Mouse (Mus musculus) liver, adult 2 months (tissue): Measurements from ENCODE around the gene Slc12a7.

Experiments
- CTCF ChIP-seq: fragments of 200-500 bp; IDR thresholded peaks from 2 replicates; pipeline ENCODE4 v1.5.1; 2011; ENCODE audit warnings: low read depth, low read length, control low read depth
- POLR2A ChIP-seq: fragments of 200-500 bp; IDR thresholded peaks from 2 replicates; pipeline ENCODE4 v1.6.1; 2011; ENCODE audit warnings: low read length, control low read depth; ENCODE audit not compliant: insufficient read depth; ENCODE audit errors: extremely low read depth

DNA sequence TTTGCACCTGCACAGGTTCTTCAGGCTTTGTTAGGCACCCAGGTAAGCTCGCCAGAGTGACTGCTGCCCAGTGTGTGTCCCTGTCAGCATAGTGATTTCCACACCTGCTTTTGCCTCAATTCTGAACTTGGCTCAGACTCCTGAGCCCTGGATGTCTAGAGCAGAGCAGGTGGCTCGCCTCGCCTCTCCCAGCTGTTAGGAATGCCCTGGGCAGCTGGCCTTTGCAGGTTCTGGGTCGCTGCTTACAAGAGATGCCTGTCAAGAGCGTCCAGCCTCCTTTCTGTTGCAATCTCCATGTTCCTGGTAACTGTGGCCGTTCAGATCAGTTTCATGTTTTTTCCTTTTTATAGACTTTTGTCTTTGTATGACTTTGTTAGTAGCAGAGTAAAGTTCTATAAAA, 83.4 kb downstream of the Slc12a7 start:
- TF ChIP-seq CTCF, result no peak
- no peak for TF ChIP-seq POLR2A
